Mouse (Mus musculus): ENCODE measurements around the gene Exoc1. TPM values are rescaled to one million over a fixed set of nuclear protein-coding genes. Genes with fewer than 3 reads are reported as not detected.

Exoc1 gene
- total RNA-seq, 2 experiments from 2014 or later: 40.9 to 49.0 TPM

- no peak for ATAC-seq (replicated peaks; ENCODE audit: poor library complexity, severe bottlenecking)
These were observed 62.8 kb downstream of the Exoc1 start for GRCm38 (mm10) chr5:76591885-76592284.

DNA sequence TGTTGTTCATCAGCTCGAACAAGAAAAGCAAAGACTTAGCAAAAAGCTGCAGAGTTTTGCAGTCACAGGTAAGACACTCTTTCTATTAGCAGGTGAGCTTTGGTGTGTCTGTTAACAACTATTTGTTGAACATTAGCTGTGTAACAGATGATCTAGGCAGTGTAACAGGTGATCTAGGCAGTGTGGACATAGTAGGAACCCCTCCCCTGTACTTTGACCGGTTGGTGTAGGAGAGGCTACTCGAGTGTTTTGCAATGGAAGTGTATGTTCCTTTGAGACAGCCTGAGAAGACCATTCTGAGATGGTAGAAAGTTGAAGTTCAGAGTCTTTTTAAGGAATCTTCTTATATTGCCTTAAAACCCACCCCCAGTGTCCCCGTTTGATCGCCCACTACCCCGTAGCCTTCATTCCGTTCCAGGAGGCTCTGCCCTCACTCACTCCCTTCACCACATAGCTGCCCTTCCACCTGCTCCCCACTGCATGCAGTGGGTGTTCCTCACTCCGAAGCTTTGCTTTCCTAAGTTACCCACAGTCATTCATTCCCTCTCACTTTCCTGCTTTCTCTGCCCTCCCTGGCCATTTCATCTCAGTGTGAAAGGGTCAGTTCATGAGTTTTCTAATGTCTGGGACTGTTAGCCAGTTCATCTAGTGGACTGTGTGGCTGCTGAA is 80.7 kb downstream of the Exoc1 start:
- no peak for ATAC-seq (replicated peaks; ENCODE audit: poor library complexity, severe bottlenecking)

DNA sequence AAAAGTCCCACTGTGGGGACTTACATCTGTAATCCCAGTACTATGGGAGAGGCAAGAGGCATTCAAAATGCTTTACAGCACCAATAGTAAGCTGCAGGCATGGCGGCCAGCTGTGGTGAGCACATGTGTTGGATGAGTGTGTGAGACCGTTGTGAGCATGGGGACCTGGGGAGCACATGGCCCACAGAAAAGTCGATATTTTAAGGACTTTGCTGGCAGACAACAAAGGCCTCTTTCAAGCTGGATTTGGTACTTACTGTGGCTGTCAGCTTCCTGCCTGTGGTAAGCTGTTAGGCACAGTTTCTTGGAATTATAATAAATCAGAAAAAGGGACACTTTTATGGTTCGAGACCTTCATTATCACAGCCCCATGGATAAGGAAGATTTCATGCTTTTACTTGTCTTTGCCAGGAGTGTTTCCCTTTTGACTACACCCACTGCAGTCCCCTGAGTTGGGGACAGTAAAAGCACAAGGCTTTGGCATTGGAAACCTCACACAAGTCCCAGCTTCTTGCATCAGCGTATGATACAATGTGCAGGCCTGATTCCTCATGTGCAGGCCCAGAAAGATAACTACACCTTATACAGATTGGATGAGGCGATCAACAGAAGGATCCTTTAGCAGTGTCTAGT is 83.9 kb downstream of the Exoc1 start:
- ATAC-seq (replicated peaks; ENCODE audit: poor library complexity, severe bottlenecking): no peak

GRCm38 (mm10) chr5:76615276-76615675 is 86.2 kb downstream of the Exoc1 start:
- no peak for ATAC-seq (replicated peaks; ENCODE audit: poor library complexity, severe bottlenecking)

DNA sequence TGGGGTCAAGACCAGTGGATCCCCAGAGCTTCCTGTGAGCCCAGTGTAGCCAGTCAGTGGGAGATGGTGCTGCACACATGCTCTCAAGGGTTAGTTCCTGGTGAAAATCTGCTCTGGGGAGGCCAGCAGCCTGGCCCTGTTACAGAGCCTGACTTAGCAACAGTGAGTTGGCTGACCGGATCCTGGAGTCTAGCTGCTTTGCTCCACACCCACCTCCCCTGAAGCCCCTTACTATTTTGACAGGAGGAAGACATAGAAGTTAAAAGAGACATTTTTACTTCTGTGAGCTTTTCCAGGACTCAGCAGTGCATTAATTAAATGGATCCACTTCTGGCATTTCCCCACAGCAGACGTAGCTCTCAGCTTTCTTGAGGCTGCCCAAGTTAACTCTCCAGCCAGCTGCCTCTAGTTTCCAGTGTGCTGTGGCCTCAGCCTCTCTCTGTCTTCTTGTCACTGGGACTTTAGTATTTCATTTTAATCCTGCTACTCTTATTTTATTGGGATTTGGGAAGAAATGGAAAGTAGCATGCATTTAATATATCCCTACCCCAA is 87.2 kb downstream of the Exoc1 start:
- ATAC-seq (replicated peaks; ENCODE audit: poor library complexity, severe bottlenecking): no peak

- no peak for ATAC-seq (replicated peaks; ENCODE audit: poor library complexity, severe bottlenecking)
These were observed 89.6 kb downstream of the Exoc1 start for GRCm38 (mm10) chr5:76618750-76619149.

Other genes with a start within 250 kb of the Exoc1 start
- gene Clock, start 224.5 kb upstream of the Exoc1 start, total RNA-seq (2014; fragmentation: Nextera tagmentation): 10.6 and 12.5 TPM in 2 replicates
- 8.0 and 12.3 TPM in 2 replicates for gene Clock, start 224.5 kb upstream of the Exoc1 start, total RNA-seq (2017)
- gene Pdcl2, start 198.2 kb upstream of the Exoc1 start, total RNA-seq (2014; fragmentation: Nextera tagmentation): not detected in 2 replicates
- gene Pdcl2, start 198.2 kb upstream of the Exoc1 start, total RNA-seq (2017): not detected in 2 replicates
- not detected in 2 replicates for gene Nmu, start 165.5 kb upstream of the Exoc1 start, total RNA-seq (2014; fragmentation: Nextera tagmentation)
- not detected in 2 replicates for gene Nmu, start 165.5 kb upstream of the Exoc1 start, total RNA-seq (2017)
- not detected in 2 replicates for gene Gm7271, start 45.3 kb upstream of the Exoc1 start, total RNA-seq (2014; fragmentation: Nextera tagmentation)
- not detected in 2 replicates for gene Gm7271, start 45.3 kb upstream of the Exoc1 start, total RNA-seq (2017)
- gene Cep135, start 59.4 kb downstream of the Exoc1 start, total RNA-seq (2014; fragmentation: Nextera tagmentation): 5.8 and 12.7 TPM in 2 replicates
- 12.5 and 15.9 TPM in 2 replicates for gene Cep135, start 59.4 kb downstream of the Exoc1 start, total RNA-seq (2017)
- 0.17 and 6.0 TPM in 2 replicates for gene C530008M17Rik, start 127.2 kb downstream of the Exoc1 start, total RNA-seq (2014; fragmentation: Nextera tagmentation)
- gene C530008M17Rik, start 127.2 kb downstream of the Exoc1 start, total RNA-seq (2017): 0.10 and 0.52 TPM in 2 replicates